Mouse (Mus musculus) stomach, embryonic 14.5 days (tissue): ENCODE measurements around the gene Rragd. TPM values are rescaled to one million over a fixed set of nuclear protein-coding genes. Genes with fewer than 3 reads are reported as not detected.

ENCODE experiments used
- ATAC-seq: fragments of 200-750 bp; cut with Nextera tagmentation; 2 replicates; pipeline ENCODE4 v1.8.0; 2017; ENCODE audit warnings: low read depth, moderate TSS enrichment; ENCODE audit not compliant: insufficient number of reproducible peaks, insufficient read depth, low FRiP score
- H3K27ac ChIP-seq: fragments of 300-500 bp; sonication (generic); 2 replicates; pipeline ENCODE4 v1.5.1; 2014; ENCODE audit warnings: mild to moderate bottlenecking, low read length, moderate library complexity, mixed read lengths
- H3K27me3 ChIP-seq: fragments of 300-500 bp; sonication (generic); 2 replicates; pipeline ENCODE4 v1.6.1; 2014; ENCODE audit warnings: low read length, control low read depth, mixed read lengths; ENCODE audit not compliant: control insufficient read depth, insufficient read depth
- H3K36me3 ChIP-seq: fragments of 300-500 bp; sonication (generic); 2 replicates; pipeline ENCODE4 v1.6.1; 2014; ENCODE audit warnings: mild to moderate bottlenecking, control low read depth, low read length, moderate library complexity, mixed read lengths; ENCODE audit not compliant: control insufficient read depth, insufficient read depth
- H3K4me1 ChIP-seq: fragments of 300-500 bp; sonication (generic); 2 replicates; pipeline ENCODE4 v1.6.1; 2014; ENCODE audit warnings: low read length, control low read depth, mixed read lengths; ENCODE audit not compliant: control insufficient read depth, insufficient read depth
- H3K4me2 ChIP-seq: fragments of 300-500 bp; sonication (generic); replicated peaks from 2 replicates; pipeline ENCODE4 v1.6.1; 2014; ENCODE audit warnings: low read depth, low read length, control low read depth
- H3K4me3 ChIP-seq: fragments of 300-500 bp; sonication (generic); 2 replicates; pipeline ENCODE4 v1.5.1; 2014; ENCODE audit warnings: low read depth, low read length, control low read depth
- H3K9ac ChIP-seq: fragments of 300-500 bp; sonication (generic); replicated peaks from 2 replicates; pipeline ENCODE4 v1.6.1; 2014; ENCODE audit warnings: low read depth, mild to moderate bottlenecking, control low read depth, low read length, moderate library complexity, mixed read lengths
- H3K9me3 ChIP-seq: fragments of 300-500 bp; sonication (generic); 2 replicates; pipeline ENCODE4 v1.6.1; 2016; ENCODE audit warnings: low read depth, low read length, control low read depth; ENCODE audit not compliant: control insufficient read depth
- WGBS: fragments of 180-500 bp; shearing (Covaris S2); extraction: QIAGEN DNeasy Blood & Tissue Kit; methylation state at CpG from one replicate; pipeline ENCODE4 v1.1.7; 2014; 5-methylcytosine and 5-hydroxymethylcytosine counted together
- polyA plus RNA-seq: library from polyadenylated mRNA; unstranded; fragments of >200 nt; fragmentation: Nextera tagmentation; extraction: Ambion mirVana; gene quantifications from 2 replicates; pipeline ENCODE4 v1.2.1, GENCODE M21; 2014

Rragd gene
- 7.1 and 11.0 TPM in 2 replicates for polyA plus RNA-seq

DNA sequence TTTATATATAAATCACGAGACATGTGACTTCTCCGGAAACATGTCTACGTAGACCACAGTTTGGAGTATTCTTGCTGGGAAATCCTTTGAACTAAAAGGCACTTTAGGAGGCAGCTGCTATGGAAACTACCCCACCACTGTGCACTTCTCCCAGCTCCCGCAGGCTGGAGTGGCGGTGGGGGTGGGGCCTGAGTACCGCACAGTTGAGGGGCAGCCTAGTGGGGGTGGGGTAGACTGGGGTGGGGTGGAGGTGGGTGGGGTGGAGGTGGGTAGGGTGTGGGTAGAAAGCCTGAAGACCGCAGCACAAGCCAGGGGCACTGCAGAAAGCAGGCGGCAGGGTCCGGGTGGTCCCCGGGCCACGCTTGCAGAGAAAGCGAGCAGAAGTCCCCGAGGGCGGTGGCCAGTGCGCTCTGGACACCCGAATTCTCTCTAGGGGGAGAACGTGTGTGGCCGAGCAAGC is at the start of gene Rragd:
Rragd (plus strand) TSS at position 322 of the 460 bp plus-strand sequence.
- H3K9ac ChIP-seq = peak within 1 kb of the TSS; percentile 43
- peaks cover 6% of the 10 kb centered on the region; the same call in 1 of the 2 replicates for H3K4me1 ChIP-seq
- H3K4me2 ChIP-seq = peak within 1 kb of the TSS; percentile 97
- H3K9me3 ChIP-seq = no peaks in the 10 kb centered on the region
- H3K27me3 ChIP-seq = no peaks in the 10 kb centered on the region; the same call in 1 of the 2 replicates
- peak; percentile 55 for ATAC-seq
- no peaks in the 10 kb centered on the region for H3K36me3 ChIP-seq
- H3K27ac ChIP-seq = no peak within 1 kb of the TSS; the same call in 1 of the 2 replicates
- 2% methylated on average over 17 of the region's 18 CpGs for WGBS
- H3K4me3 ChIP-seq = peak within 1 kb of the TSS; percentile 62

- ATAC-seq = no peak
- H3K4me1 ChIP-seq = peaks cover 9% of the 10 kb centered on the region; the same call in 1 of the 2 replicates
- no peak overlapping the region for H3K4me3 ChIP-seq
- no peak overlapping the region for H3K4me2 ChIP-seq
- no peaks in the 10 kb centered on the region for H3K27me3 ChIP-seq
- H3K36me3 ChIP-seq = no peaks in the 10 kb centered on the region
- 20% methylated on average over 9 of the region's 9 CpGs for WGBS
- H3K9ac ChIP-seq = no peak overlapping the region
- peak overlapping the region; percentile 11; the same call in 1 of the 2 replicates for H3K27ac ChIP-seq
- no peaks in the 10 kb centered on the region for H3K9me3 ChIP-seq
Observed at GRCm38 (mm10) chr4:32936762-32937341, 46.0 kb upstream of the Rragd start.

DNA sequence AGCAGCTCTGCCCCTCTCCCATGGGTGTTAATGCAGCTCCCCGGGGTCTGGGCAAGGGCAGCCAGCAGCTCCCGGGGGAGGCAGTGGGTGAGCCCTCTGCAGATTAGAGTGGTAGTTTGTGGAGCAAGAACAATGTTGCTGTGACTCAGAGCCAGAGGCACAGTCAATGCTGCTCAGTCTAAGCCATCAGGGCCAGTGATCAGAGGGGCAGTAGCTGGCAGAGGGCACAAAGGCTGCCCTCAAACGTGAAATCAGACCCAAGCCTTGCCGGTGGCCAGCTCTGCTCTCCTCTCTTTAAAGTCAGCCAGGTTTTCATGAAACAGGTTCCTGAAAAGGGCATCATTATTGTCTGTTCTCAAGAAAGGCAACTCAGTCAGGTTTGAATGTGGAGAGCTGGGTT is 43.3 kb upstream of the Rragd start:
- no peaks in the 10 kb centered on the region for H3K27me3 ChIP-seq
- no peak for ATAC-seq
- no peak overlapping the region for H3K4me3 ChIP-seq
- H3K4me1 ChIP-seq = peaks cover 9% of the 10 kb centered on the region; the same call in 1 of the 2 replicates
- H3K9me3 ChIP-seq = no peaks in the 10 kb centered on the region
- H3K9ac ChIP-seq = no peak overlapping the region
- no peaks in the 10 kb centered on the region for H3K36me3 ChIP-seq
- 49% methylated on average over 4 of the region's 4 CpGs for WGBS
- H3K4me2 ChIP-seq = no peak overlapping the region
- no peak overlapping the region for H3K27ac ChIP-seq

DNA sequence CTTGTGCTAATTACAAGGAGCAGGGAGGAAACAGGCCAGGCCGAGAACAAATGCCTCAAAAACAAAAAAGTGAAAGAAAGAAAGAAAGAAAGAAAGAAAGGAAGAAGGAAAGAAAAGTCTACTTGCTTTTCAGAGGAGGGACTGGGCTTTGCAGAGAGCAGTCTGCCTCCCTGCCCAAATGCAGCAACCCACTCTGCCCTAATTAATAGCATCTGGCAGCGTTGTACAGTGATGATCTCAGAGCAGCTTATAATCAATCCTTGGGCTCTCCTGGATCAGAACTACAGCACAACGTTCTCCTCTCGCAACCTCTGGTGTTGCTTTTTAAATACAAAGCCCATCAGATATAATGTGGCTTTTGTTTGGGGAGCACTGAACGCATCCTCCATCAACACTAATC is 42.9 kb upstream of the Rragd start:
- H3K9me3 ChIP-seq = no peaks in the 10 kb centered on the region
- H3K4me3 ChIP-seq = no peak overlapping the region
- H3K27me3 ChIP-seq = no peaks in the 10 kb centered on the region
- H3K4me2 ChIP-seq = no peak overlapping the region
- no peaks in the 10 kb centered on the region for H3K36me3 ChIP-seq
- H3K9ac ChIP-seq = no peak overlapping the region
- no peak for ATAC-seq
- peaks cover 9% of the 10 kb centered on the region; the same call in 1 of the 2 replicates for H3K4me1 ChIP-seq
- no peak overlapping the region for H3K27ac ChIP-seq
- 59% methylated on average over 5 of the region's 5 CpGs for WGBS

DNA sequence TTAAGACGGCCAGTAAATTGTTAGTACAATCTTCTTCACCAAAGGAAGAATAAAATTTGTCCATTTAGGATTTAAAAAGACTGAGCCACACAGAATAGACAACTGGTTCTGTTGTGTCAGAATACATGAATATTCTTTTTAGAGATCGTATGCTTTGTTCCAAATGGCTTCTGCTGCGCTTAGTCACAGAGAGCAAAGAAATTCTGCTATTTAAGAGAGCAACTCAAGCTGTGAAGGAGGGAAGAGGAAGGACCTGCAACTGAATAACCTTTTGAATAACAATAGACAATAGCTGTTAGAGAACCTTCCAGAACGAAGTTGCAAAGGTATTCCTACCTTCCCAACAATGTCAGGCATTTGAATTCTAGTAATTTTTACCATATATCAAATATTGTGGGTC is 41.9 kb upstream of the Rragd start:
- H3K4me1 ChIP-seq = peaks cover 9% of the 10 kb centered on the region; the same call in 1 of the 2 replicates
- ATAC-seq = no peak
- WGBS = 71% methylated on average over 4 of the region's 4 CpGs
- H3K4me2 ChIP-seq = no peak overlapping the region
- H3K9ac ChIP-seq = no peak overlapping the region
- H3K9me3 ChIP-seq = no peaks in the 10 kb centered on the region
- H3K27me3 ChIP-seq = no peaks in the 10 kb centered on the region
- H3K4me3 ChIP-seq = no peak overlapping the region
- no peak overlapping the region for H3K27ac ChIP-seq
- H3K36me3 ChIP-seq = no peaks in the 10 kb centered on the region

- WGBS = 20% methylated on average over 4 of the region's 4 CpGs
- Histone ChIP-seq H3K9ac (no peak overlapping the region), H3K27ac (no peak overlapping the region), H3K9me3 (no peaks in the 10 kb centered on the region), H3K27me3 (no peaks in the 10 kb centered on the region), H3K36me3 (no peaks in the 10 kb centered on the region), H3K4me3 (no peak overlapping the region), H3K4me2 (no peak overlapping the region), H3K4me1 (peaks cover 10% of the 10 kb centered on the region; the same call in 1 of the 2 replicates)
- no peak for ATAC-seq
Observed at GRCm38 (mm10) chr4:32947631-32948030, 35.2 kb upstream of the Rragd start.

DNA sequence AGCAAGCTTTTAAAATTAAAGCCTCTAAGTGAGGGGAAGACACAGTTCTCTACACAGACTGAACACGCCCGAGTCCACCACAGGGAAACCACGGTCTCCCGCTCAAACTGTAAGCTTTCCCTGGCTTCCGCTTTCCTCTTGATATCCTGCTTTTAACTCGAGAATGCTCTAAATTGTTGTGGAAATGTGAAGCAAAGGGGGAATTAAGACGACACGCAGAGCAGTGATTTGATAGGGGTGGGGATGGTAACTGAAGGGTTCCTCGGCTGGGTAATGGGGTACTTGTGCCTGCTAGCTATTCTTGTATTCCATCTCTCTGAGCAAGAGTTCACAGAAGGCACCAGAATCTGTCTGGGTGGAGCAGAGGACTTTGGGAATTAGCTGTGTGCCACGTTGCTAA is 34.1 kb upstream of the Rragd start:
- WGBS = 55% methylated on average over 10 of the region's 10 CpGs
- Histone ChIP-seq H3K27me3 (no peaks in the 10 kb centered on the region), H3K36me3 (no peaks in the 10 kb centered on the region), H3K9me3 (no peaks in the 10 kb centered on the region), H3K9ac (no peak overlapping the region), H3K4me3 (no peak overlapping the region), H3K27ac (no peak overlapping the region), H3K4me1 (peaks cover 10% of the 10 kb centered on the region; the same call in 1 of the 2 replicates), H3K4me2 (no peak overlapping the region)
- no peak for ATAC-seq

GRCm38 (mm10) chr4:32950356-32951034 is 32.3 kb upstream of the Rragd start, which contains the start of gene Ankrd6:
Ankrd6 (minus strand) TSS chr4:32950841.
- Histone ChIP-seq H3K4me3 (peak within 1 kb of the TSS; percentile 69), H3K27ac (no peak within 1 kb of the TSS), H3K4me2 (peak within 1 kb of the TSS; percentile 97), H3K9me3 (no peaks in the 10 kb centered on the region), H3K36me3 (no peaks in the 10 kb centered on the region), H3K9ac (peak within 1 kb of the TSS; percentile 46; the same call in 1 of the 2 replicates), H3K27me3 (no peaks in the 10 kb centered on the region), H3K4me1 (peaks cover 10% of the 10 kb centered on the region; the same call in 1 of the 2 replicates)
- peak; percentile 89 for ATAC-seq
- under 1% methylated on average over 66 of the region's 66 CpGs for WGBS
